Mouse (Mus musculus) CH12.LX (cell line): Measurements from ENCODE around the gene Mid1. TPM values are rescaled to one million over a fixed set of nuclear protein-coding genes. Genes with fewer than 3 reads are reported as not detected.

Experiments used
- DNase-seq: peaks from one replicate; pipeline ENCODE4 v3.0.0-alpha.2; 2013; ENCODE audit errors: extremely low read depth
- H3K27ac ChIP-seq: 2 replicates; pipeline ENCODE4 v1.5.1; 2012; ENCODE audit warnings: low read depth, mild to moderate bottlenecking, control low read depth, moderate library complexity; ENCODE audit not compliant: insufficient read depth
- H3K27me3 ChIP-seq: replicated peaks from 2 replicates; pipeline ENCODE3; 2012; ENCODE audit warnings: inconsistent platforms
- H3K36me3 ChIP-seq, 2 experiments: replicated peaks in 1 of 2; 2 replicates each; pipeline versions ENCODE3 to v1.6.1; 2012; ENCODE audit warnings: inconsistent platforms in 1 of 2, low read length in 1 of 2, mild to moderate bottlenecking in 1 of 2, mixed read lengths in 1 of 2, moderate library complexity in 1 of 2; ENCODE audit not compliant: control insufficient read depth in 1 of 2, insufficient read depth in 1 of 2
- H3K4me1 ChIP-seq, 2 experiments: 2 replicates each; pipeline ENCODE4 v1.6.1; 2012; ENCODE audit warnings: inconsistent platforms in 1 of 2, moderate library complexity in 1 of 2; ENCODE audit not compliant: insufficient read depth in 2 of 2, control insufficient read depth in 1 of 2
- H3K4me2 ChIP-seq: 2 replicates; pipeline ENCODE4 v1.6.1; 2012; ENCODE audit warnings: low read depth, mild to moderate bottlenecking, control low read depth; ENCODE audit not compliant: poor library complexity, insufficient read depth, severe bottlenecking
- H3K4me3 ChIP-seq, 3 experiments: fragments of 150-350 bp in 1 of 3; sonication (generic) in 1 of 3; replicated peaks in 1 of 3; 2 replicates each; pipeline versions ENCODE3 to v1.5.1; 2011 to 2012; ENCODE audit warnings: low read depth in 2 of 3, low read length in 2 of 3, mild to moderate bottlenecking in 2 of 3, moderate library complexity in 2 of 3, control low read depth in 1 of 3, improper control_type of control experiment in 1 of 3, inconsistent platforms in 1 of 3, mixed read lengths in 1 of 3; ENCODE audit not compliant: poor library complexity in 1 of 3
- H3K79me2 ChIP-seq: replicated peaks from 2 replicates; pipeline ENCODE4 v1.6.1; 2012; ENCODE audit warnings: mild to moderate bottlenecking, moderate library complexity; ENCODE audit not compliant: control insufficient read depth, poor library complexity, insufficient read depth, severe bottlenecking; ENCODE audit errors: extremely low read depth
- H3K9ac ChIP-seq: 2 replicates; pipeline ENCODE4 v1.6.1; 2012; ENCODE audit warnings: low read depth, mild to moderate bottlenecking, control low read depth, moderate library complexity; ENCODE audit not compliant: insufficient read depth
- H3K9me3 ChIP-seq: replicated peaks from 2 replicates; pipeline ENCODE3; 2012; ENCODE audit warnings: low read length, inconsistent platforms, mixed read lengths
- BHLHE40 ChIP-seq: IDR thresholded peaks from 2 replicates; pipeline ENCODE4 v1.6.1; 2011; ENCODE audit warnings: mild to moderate bottlenecking, low read depth, low read length, improper control_type of control experiment
- CTCF ChIP-seq, 2 experiments: IDR thresholded peaks in 1 of 2; conservative IDR thresholded peaks in 1 of 2; 2 replicates each; pipeline ENCODE4 v1.5.1; 2011 to 2012; ENCODE audit warnings: low read depth in 2 of 2, low read length in 2 of 2, improper control_type of control experiment in 1 of 2, inconsistent platforms in 1 of 2, mild to moderate bottlenecking in 1 of 2, moderate library complexity in 1 of 2
- E2F4 ChIP-seq: IDR thresholded peaks from 2 replicates; pipeline ENCODE4 v1.6.1; 2011; ENCODE audit warnings: low read depth, low read length, improper control_type of control experiment; ENCODE audit not compliant: insufficient replicate concordance
- EP300 ChIP-seq: IDR thresholded peaks from 2 replicates; pipeline ENCODE4 v1.6.1; 2011; ENCODE audit warnings: low read length, improper control_type of control experiment
- ETS1 ChIP-seq: conservative IDR thresholded peaks from 2 replicates; pipeline ENCODE4 v1.6.1; 2012; ENCODE audit warnings: low read depth, mild to moderate bottlenecking, inconsistent platforms, low read length, improper control_type of control experiment, moderate library complexity
- GABPA ChIP-seq: IDR thresholded peaks from 2 replicates; pipeline ENCODE4 v1.6.1; 2012; ENCODE audit warnings: low read depth, low read length, improper control_type of control experiment, inconsistent platforms; ENCODE audit not compliant: insufficient replicate concordance
- HCFC1 ChIP-seq: IDR thresholded peaks from 2 replicates; pipeline ENCODE4 v1.6.1; 2012; ENCODE audit warnings: low read depth, mild to moderate bottlenecking, inconsistent platforms, low read length, improper control_type of control experiment
- IRF4 ChIP-seq: IDR thresholded peaks from 2 replicates; pipeline ENCODE4 v1.6.1; 2014; ENCODE audit warnings: low read depth, mild to moderate bottlenecking, inconsistent platforms, low read length, improper control_type of control experiment
- KAT2A ChIP-seq: IDR thresholded peaks from 2 replicates; pipeline ENCODE4 v1.6.1; 2012; ENCODE audit warnings: low read length, improper control_type of control experiment, inconsistent platforms; ENCODE audit not compliant: insufficient replicate concordance
- MAFK ChIP-seq: IDR thresholded peaks from 2 replicates; pipeline ENCODE4 v1.6.1; 2011; ENCODE audit warnings: low read length, improper control_type of control experiment; ENCODE audit not compliant: insufficient replicate concordance
- MAX ChIP-seq: IDR thresholded peaks from 2 replicates; pipeline ENCODE4 v1.6.1; 2011; ENCODE audit warnings: low read length, improper control_type of control experiment
- MAZ ChIP-seq: IDR thresholded peaks from 2 replicates; pipeline ENCODE4 v1.6.1; 2012; ENCODE audit warnings: low read depth, mild to moderate bottlenecking, inconsistent platforms, low read length, improper control_type of control experiment, moderate library complexity
- MEF2A ChIP-seq: IDR thresholded peaks from 2 replicates; pipeline ENCODE4 v1.6.1; 2014; ENCODE audit warnings: low read depth, mild to moderate bottlenecking, inconsistent platforms, low read length, improper control_type of control experiment, borderline replicate concordance
- MXI1 ChIP-seq: IDR thresholded peaks from 2 replicates; pipeline ENCODE4 v1.6.1; 2011; ENCODE audit warnings: mild to moderate bottlenecking, low read depth, low read length, improper control_type of control experiment
- MYC ChIP-seq: IDR thresholded peaks from 2 replicates; pipeline ENCODE4 v1.6.1; 2011; ENCODE audit warnings: low read depth, mild to moderate bottlenecking, improper control_type of control experiment, low read length
- NELFE ChIP-seq: IDR thresholded peaks from 2 replicates; pipeline ENCODE4 v1.6.1; 2011; ENCODE audit warnings: low read depth, low read length, improper control_type of control experiment
- NRF1 ChIP-seq: IDR thresholded peaks from 2 replicates; pipeline ENCODE4 v1.6.1; 2014; ENCODE audit warnings: low read depth, mild to moderate bottlenecking, inconsistent platforms, low read length, improper control_type of control experiment, moderate library complexity
- POLR2A ChIP-seq: IDR thresholded peaks from 2 replicates; pipeline ENCODE4 v1.6.1; 2011; ENCODE audit warnings: low read depth, mild to moderate bottlenecking, improper control_type of control experiment, low read length
- POLR2AphosphoS2 ChIP-seq: IDR thresholded peaks from 2 replicates; pipeline ENCODE4 v1.6.1; 2011; ENCODE audit warnings: low read depth, low read length, improper control_type of control experiment
- RCOR1 ChIP-seq: conservative IDR thresholded peaks from 2 replicates; pipeline ENCODE4 v1.6.1; 2012; ENCODE audit warnings: low read depth, mild to moderate bottlenecking, inconsistent platforms, low read length, improper control_type of control experiment
- SMC3 ChIP-seq: IDR thresholded peaks from 2 replicates; pipeline ENCODE4 v1.6.1; 2011; ENCODE audit warnings: low read depth, low read length, improper control_type of control experiment
- TBP ChIP-seq: conservative IDR thresholded peaks from 2 replicates; pipeline ENCODE4 v1.6.1; 2011; ENCODE audit warnings: low read depth, low read length, improper control_type of control experiment
- USF2 ChIP-seq: conservative IDR thresholded peaks from 2 replicates; pipeline ENCODE4 v1.6.1; 2011; ENCODE audit warnings: low read depth, low read length, improper control_type of control experiment
- ZC3H11A ChIP-seq: IDR thresholded peaks from 2 replicates; pipeline ENCODE4 v1.6.1; 2012; ENCODE audit warnings: low read depth, mild to moderate bottlenecking, inconsistent platforms, low read length, improper control_type of control experiment
- ZNF384 ChIP-seq: IDR thresholded peaks from 2 replicates; pipeline ENCODE4 v1.6.1; 2012; ENCODE audit warnings: low read depth, low read length, improper control_type of control experiment, inconsistent platforms
- dilution Hi-C: fragments of 300-500 bp; cut with MboI; formaldehyde crosslinking; loops from 2 replicates; pipeline ENCODE4 v1.14.3; 2020; ENCODE audit warnings: low sequenced_read_pairs; ENCODE audit not compliant: extremely low pct_unique_long_range_greater_than_20kb, extremely low pct_ligation_motif_present
- in situ Hi-C: fragments of 300-500 bp; cut with MboI; formaldehyde crosslinking; loops from 3 replicates; pipeline ENCODE4 v1.14.3; 2019; ENCODE audit warnings: low sequenced_read_pairs, low pct_ligation_motif_present, low pct_unique_long_range_greater_than_20kb, mixed read lengths
- polyA plus RNA-seq: library from polyadenylated mRNA; unstranded; fragments of >175 nt; gene quantifications from 2 replicates; pipeline ENCODE4 v1.2.1, GENCODE M21; 2012; ENCODE audit warnings: low read depth; ENCODE audit not compliant: insufficient read length
- total RNA-seq, 2 experiments: library from RNA; depleted of rRNA; stranded (reverse); fragments of 300-350 nt in 1 of 2; fragments of >200 nt in 1 of 2; gene quantifications; 2 replicates each; pipeline ENCODE4 v1.2.3; 2012 to 2014

Mid1 gene
- total and polyA plus RNA-seq, 3 experiments = 3.3 to 15.0 (median 6.2) TPM

GRCm38 (mm10) chrX:169794831-169795311 is 109.9 kb downstream of the Mid1 start:
- Histone ChIP-seq H3K36me3 (no peaks in the 10 kb centered on the region), H3K9me3 (no peaks in the 10 kb centered on the region), H3K79me2 (no peaks in the 10 kb centered on the region), H3K27me3 (no peaks in the 10 kb centered on the region), H3K9ac (no peak overlapping the region), H3K4me3 (no peak overlapping the region), H3K27ac (no peak overlapping the region)
- in situ Hi-C loops = no loop called here
- TF ChIP-seq POLR2A (no peak), EP300 (no peak), POLR2AphosphoS2 (no peak), USF2 (no peak), MAFK (no peak), ZNF384 (no peak), RCOR1 (no peak), MXI1 (no peak)
- TF ChIP-seq, all 38 proteins: peak for 0
- dilution Hi-C loops = no loop called here
- Histone ChIP-seq H3K4me1 (peaks cover 2 to 6% of the 10 kb centered on the region in 2 experiments; a peak in 2 of 4 replicates), H3K4me2 (no peak overlapping the region)
- no peak for DNase-seq

GRCm38 (mm10) chrX:169797148-169797547 is 112.1 kb downstream of the Mid1 start:
- H3K9ac ChIP-seq = no peak overlapping the region
- in situ Hi-C loops = no loop called here
- no peaks in the 10 kb centered on the region for H3K79me2 ChIP-seq
- TF ChIP-seq ETS1 (no peak), EP300 (no peak), IRF4 (no peak), KAT2A (no peak), MAX (no peak), MYC (no peak), NELFE (no peak), NRF1 (no peak), HCFC1 (no peak), MAFK (no peak), SMC3 (no peak), MAZ (no peak), CTCF (conservative IDR thresholded peaks at IDR 0.05 in 1 of 2, IDR thresholded peaks at IDR 0.05 in 1 of 2; ENCODE audit: low read depth in 2 of 2, low read length in 2 of 2) (no peak), ZC3H11A (no peak), MEF2A (no peak), E2F4 (no peak), USF2 (no peak), BHLHE40 (no peak), TBP (no peak), GABPA (no peak)
- TF ChIP-seq, all 38 proteins: peak for 0
- no peak overlapping the region for H3K27ac ChIP-seq
- no peaks in the 10 kb centered on the region for H3K36me3 ChIP-seq
- no peaks in the 10 kb centered on the region for H3K27me3 ChIP-seq
- no peak for DNase-seq
- peaks cover 2 to 6% of the 10 kb centered on the region in 2 experiments; a peak in 2 of 4 replicates for H3K4me1 ChIP-seq
- dilution Hi-C loops = no loop called here
- no peaks in the 10 kb centered on the region for H3K9me3 ChIP-seq
- H3K4me2 ChIP-seq = no peak overlapping the region
- no peak overlapping the region for H3K4me3 ChIP-seq
